Mouse (Mus musculus) kidney, embryonic 14.5 days (tissue): ENCODE measurements at regions not wholly inside any gene's neighbourhood (a gene's known extent, or its start where the extent isn't known, plus 50 kb on each side); places are given as distances from the start of the nearest gene placed in this dataset.

Source experiments
- ATAC-seq: fragments of 200-750 bp; cut with Nextera tagmentation; 2 replicates; pipeline ENCODE4 v1.8.0; 2017; ENCODE audit warnings: moderate number of reproducible peaks, mild to moderate bottlenecking, moderate TSS enrichment, moderate library complexity; ENCODE audit not compliant: low FRiP score, low TSS enrichment
- H3K27ac ChIP-seq: fragments of 300-500 bp; sonication (generic); 2 replicates; pipeline ENCODE4 v1.5.1; 2014; ENCODE audit warnings: low read depth, mild to moderate bottlenecking, low read length, moderate library complexity, mixed read lengths
- H3K27me3 ChIP-seq: fragments of 300-500 bp; sonication (generic); 2 replicates; pipeline ENCODE4 v1.6.1; 2014; ENCODE audit warnings: mild to moderate bottlenecking, low read length; ENCODE audit not compliant: control insufficient read depth, insufficient read depth
- H3K36me3 ChIP-seq: fragments of 300-500 bp; sonication (generic); 2 replicates; pipeline ENCODE4 v1.6.1; 2014; ENCODE audit warnings: low read length, mixed read lengths; ENCODE audit not compliant: control insufficient read depth, insufficient read depth
- H3K4me1 ChIP-seq: fragments of 300-500 bp; sonication (generic); 2 replicates; pipeline ENCODE4 v1.6.1; 2014; ENCODE audit warnings: low read length, mixed read lengths; ENCODE audit not compliant: control insufficient read depth, insufficient read depth
- H3K4me2 ChIP-seq: fragments of 300-500 bp; sonication (generic); replicated peaks from 2 replicates; pipeline ENCODE4 v1.6.1; 2014; ENCODE audit warnings: low read depth, mild to moderate bottlenecking, low read length
- H3K4me3 ChIP-seq: fragments of 300-500 bp; sonication (generic); 2 replicates; pipeline ENCODE4 v1.5.1; 2014; ENCODE audit warnings: mild to moderate bottlenecking, low read length
- H3K9ac ChIP-seq: fragments of 300-500 bp; sonication (generic); 2 replicates; pipeline ENCODE4 v1.6.1; 2014; ENCODE audit warnings: low read depth, mild to moderate bottlenecking, low read length, moderate library complexity
- H3K9me3 ChIP-seq: fragments of 300-500 bp; sonication (generic); 2 replicates; pipeline ENCODE4 v1.6.1; 2016; ENCODE audit warnings: low read length; ENCODE audit not compliant: control insufficient read depth
- WGBS: fragments of 180-500 bp; shearing (Covaris S2); extraction: QIAGEN DNeasy Blood & Tissue Kit; methylation state at CpG from one replicate; pipeline ENCODE4 v1.1.7; 2014; 5-methylcytosine and 5-hydroxymethylcytosine counted together

- Histone ChIP-seq H3K4me1 (peaks cover 4% of the 10 kb centered on the region; the same call in 1 of the 2 replicates), H3K27me3 (no peaks in the 10 kb centered on the region), H3K4me3 (no peak overlapping the region), H3K36me3 (no peaks in the 10 kb centered on the region), H3K9me3 (no peaks in the 10 kb centered on the region), H3K9ac (no peak overlapping the region), H3K27ac (no peak overlapping the region), H3K4me2 (no peak overlapping the region)
- ATAC-seq: no peak
- 97% methylated on average over 3 of the region's 3 CpGs for WGBS
Observed at GRCm38 (mm10) chr19:26974576-26975204, 89.0 kb downstream of the Gm815 start.

- WGBS: 82% methylated on average over 7 of the region's 7 CpGs
- Histone ChIP-seq H3K4me1 (peaks cover 4% of the 10 kb centered on the region; the same call in 1 of the 2 replicates), H3K9me3 (no peaks in the 10 kb centered on the region), H3K9ac (no peak overlapping the region), H3K27ac (no peak overlapping the region), H3K4me3 (no peak overlapping the region), H3K4me2 (no peak overlapping the region), H3K36me3 (no peaks in the 10 kb centered on the region), H3K27me3 (no peaks in the 10 kb centered on the region)
- no peak for ATAC-seq
Observed at GRCm38 (mm10) chr19:26976604-26977322, 91.1 kb downstream of the Gm815 start.

GRCm38 (mm10) chr19:26977887-26978639 lies 92.4 kb downstream of the Gm815 start:
- ATAC-seq: 0 out of 2 replicates have a peak, but pooled peaks have one; percentile 32
- no peaks in the 10 kb centered on the region for H3K9me3 ChIP-seq
- 55% methylated on average over 14 of the region's 14 CpGs for WGBS
- peaks cover 4% of the 10 kb centered on the region; the same call in 1 of the 2 replicates for H3K4me1 ChIP-seq
- no peak overlapping the region for H3K9ac ChIP-seq
- no peak overlapping the region for H3K27ac ChIP-seq
- no peak overlapping the region for H3K4me3 ChIP-seq
- H3K27me3 ChIP-seq: no peaks in the 10 kb centered on the region
- H3K36me3 ChIP-seq: no peaks in the 10 kb centered on the region
- H3K4me2 ChIP-seq: no peak overlapping the region

GRCm38 (mm10) chr19:26978640-26979007 lies 92.9 kb downstream of the Gm815 start:
- 79% methylated on average over 3 of the region's 3 CpGs for WGBS
- no peaks in the 10 kb centered on the region for H3K9me3 ChIP-seq
- no peak for ATAC-seq
- no peak overlapping the region for H3K4me2 ChIP-seq
- H3K9ac ChIP-seq: no peak overlapping the region
- H3K27ac ChIP-seq: no peak overlapping the region
- peaks cover 4% of the 10 kb centered on the region; the same call in 1 of the 2 replicates for H3K4me1 ChIP-seq
- no peaks in the 10 kb centered on the region for H3K36me3 ChIP-seq
- H3K27me3 ChIP-seq: no peaks in the 10 kb centered on the region
- no peak overlapping the region for H3K4me3 ChIP-seq

GRCm38 (mm10) chr19:26979322-26979721 lies 93.6 kb downstream of the Gm815 start:
- no peaks in the 10 kb centered on the region for H3K27me3 ChIP-seq

GRCm38 (mm10) chr19:26986672-26987071 lies 101.0 kb downstream of the Gm815 start:
- H3K27me3 ChIP-seq: no peaks in the 10 kb centered on the region
- no peak for ATAC-seq
- 100% methylated on average over 1 of the region's 1 CpGs for WGBS
- H3K36me3 ChIP-seq: no peaks in the 10 kb centered on the region
- no peak overlapping the region for H3K4me2 ChIP-seq
- H3K9me3 ChIP-seq: no peaks in the 10 kb centered on the region
- no peak overlapping the region for H3K4me3 ChIP-seq
- no peak overlapping the region for H3K27ac ChIP-seq
- H3K9ac ChIP-seq: no peak overlapping the region
- no peaks in the 10 kb centered on the region for H3K4me1 ChIP-seq

More at GRCm38 (mm10) chr19:26979322-26979721, 93.6 kb downstream of the Gm815 start:
- Histone ChIP-seq H3K27ac (no peak overlapping the region), H3K4me3 (no peak overlapping the region), H3K4me1 (peaks cover 4% of the 10 kb centered on the region; the same call in 1 of the 2 replicates), H3K9ac (no peak overlapping the region), H3K9me3 (no peaks in the 10 kb centered on the region), H3K36me3 (no peaks in the 10 kb centered on the region), H3K4me2 (no peak overlapping the region)
- 85% methylated on average over 2 of the region's 2 CpGs for WGBS
- no peak for ATAC-seq

- H3K9me3 ChIP-seq: no peaks in the 10 kb centered on the region
- no peak overlapping the region for H3K4me3 ChIP-seq
- no peak for ATAC-seq
- no peaks in the 10 kb centered on the region for H3K4me1 ChIP-seq
- H3K36me3 ChIP-seq: no peaks in the 10 kb centered on the region
- WGBS: 63% methylated on average over 3 of the region's 3 CpGs
- no peak overlapping the region for H3K27ac ChIP-seq
- no peaks in the 10 kb centered on the region for H3K27me3 ChIP-seq
- no peak overlapping the region for H3K9ac ChIP-seq
- no peak overlapping the region for H3K4me2 ChIP-seq
Observed at GRCm38 (mm10) chr19:26987197-26987596, 101.5 kb downstream of the Gm815 start.

GRCm38 (mm10) chr19:26987909-26988456 lies 102.3 kb downstream of the Gm815 start:
- H3K9me3 ChIP-seq: no peaks in the 10 kb centered on the region
- H3K9ac ChIP-seq: no peak overlapping the region
- ATAC-seq: no peak
- 90% methylated on average over 6 of the region's 6 CpGs for WGBS
- no peaks in the 10 kb centered on the region for H3K27me3 ChIP-seq
- H3K36me3 ChIP-seq: no peaks in the 10 kb centered on the region
- H3K4me1 ChIP-seq: no peaks in the 10 kb centered on the region
- no peak overlapping the region for H3K4me3 ChIP-seq
- no peak overlapping the region for H3K27ac ChIP-seq
- H3K4me2 ChIP-seq: no peak overlapping the region
